Mouse (Mus musculus): ENCODE results near the gene Wee2.

DNA sequence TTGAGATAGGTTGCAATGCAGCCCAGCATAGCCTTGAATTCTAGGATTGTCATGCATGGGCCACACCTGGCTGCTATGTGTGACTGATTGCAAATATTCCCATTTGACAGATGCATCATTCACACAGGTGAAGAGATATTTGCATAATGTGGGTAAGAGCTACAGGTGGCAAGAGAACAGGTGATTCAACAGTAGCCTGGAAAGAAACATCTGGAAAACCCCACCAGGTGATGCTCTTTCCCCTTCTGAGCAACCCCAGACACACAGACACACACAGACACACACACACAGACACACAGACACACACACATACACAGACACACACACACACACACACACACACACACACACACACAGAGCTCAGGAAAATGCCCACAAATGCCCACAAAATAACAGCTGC, 7.1 kb upstream of the Wee2 start:
- TF ChIP-seq CTCF (IDR thresholded peaks at IDR 0.05; ENCODE audit: borderline replicate concordance, extremely low read depth, insufficient read depth, insufficient read length) (no peak), POLR2A (IDR thresholded peaks at IDR 0.05; ENCODE audit: borderline replicate concordance, extremely low read depth, insufficient read depth, insufficient read length, poor library complexity, severe bottlenecking) (no peak)
